Mouse (Mus musculus) lung, postnatal 0 days (tissue): Measurements from ENCODE around the gene Cela3a.

Experiments used
- CTCF ChIP-seq: IDR thresholded peaks from 2 replicates; pipeline ENCODE4 v1.5.1; 2016; ENCODE audit warnings: antibody characterized with exemption, mild to moderate bottlenecking
- EP300 ChIP-seq: IDR thresholded peaks from 2 replicates; pipeline ENCODE4 v1.6.1; 2016; ENCODE audit warnings: antibody characterized with exemption, mild to moderate bottlenecking, control low read depth

DNA sequence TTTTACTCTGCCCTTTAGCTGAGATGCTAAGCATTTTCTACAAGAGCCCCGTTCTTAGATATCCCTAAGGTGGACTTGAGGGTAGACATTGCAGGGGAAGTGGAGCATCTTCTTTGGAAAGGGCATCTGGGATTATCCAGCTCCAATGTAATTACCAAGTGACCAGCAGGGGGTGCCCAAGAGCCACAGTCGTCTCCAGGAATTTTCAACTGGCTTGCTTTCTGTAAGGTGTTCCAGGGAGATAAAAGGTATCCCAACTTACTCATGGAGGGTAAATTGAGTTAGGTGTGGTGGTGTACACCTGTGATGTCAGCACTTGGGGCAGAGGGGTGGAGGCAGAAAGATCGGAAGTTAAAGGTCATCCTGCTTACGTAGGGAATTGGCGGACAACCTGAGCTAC is 34.0 kb upstream of the Cela3a start:
- peak; percentile 92 for TF ChIP-seq CTCF
- no peak for TF ChIP-seq EP300
